Mouse (Mus musculus) heart, adult 2 months (tissue): ENCODE data around the gene Scml2. TPM values are rescaled to one million over a fixed set of nuclear protein-coding genes. Genes with fewer than 3 reads are reported as not detected.
"Not testable (repeated sequence)": the region's sequence is repeated elsewhere in the genome, so short reads cannot be mapped to it uniquely, and the experiment has no call there.

ENCODE experiments used
- DNase-seq, 2 experiments: peaks; one replicate each; pipeline ENCODE4 v3.0.0; 2021
- H3K27ac ChIP-seq: fragments of 200-600 bp; 2 replicates; pipeline ENCODE4 v1.8.1; 2022
- H3K27me3 ChIP-seq: fragments of 200-500 bp; 2 replicates; pipeline ENCODE4 v1.6.1; 2012; ENCODE audit warnings: mild to moderate bottlenecking, low read length, inconsistent platforms, mixed read lengths; ENCODE audit not compliant: control insufficient read depth, insufficient read depth
- H3K36me3 ChIP-seq: fragments of 200-500 bp; 2 replicates; pipeline ENCODE4 v1.6.1; 2012; ENCODE audit warnings: low read length, inconsistent platforms; ENCODE audit not compliant: control insufficient read depth, insufficient read depth
- H3K4me1 ChIP-seq: fragments of 200-500 bp; 2 replicates; pipeline ENCODE4 v1.6.1; 2011; ENCODE audit warnings: low read length; ENCODE audit not compliant: control insufficient read depth, insufficient read depth
- H3K4me3 ChIP-seq: fragments of 200-600 bp; 2 replicates; pipeline ENCODE4 v1.8.1; 2022
- H3K79me2 ChIP-seq: fragments of 200-500 bp; replicated peaks from 2 replicates; pipeline ENCODE4 v1.6.1; 2012; ENCODE audit warnings: mild to moderate bottlenecking, inconsistent platforms, low read length, moderate library complexity, mixed read lengths; ENCODE audit not compliant: control insufficient read depth, insufficient read depth
- H3K9ac ChIP-seq: fragments of 200-500 bp; 2 replicates; pipeline ENCODE4 v1.6.1; 2012; ENCODE audit warnings: low read depth, mild to moderate bottlenecking, control low read depth, inconsistent platforms, low read length, mixed read lengths
- CTCF ChIP-seq: fragments of 200-600 bp; IDR thresholded peaks from 2 replicates; pipeline ENCODE4 v1.8.1; 2022; ENCODE audit warnings: antibody characterized with exemption, mild to moderate bottlenecking, moderate library complexity
- EP300 ChIP-seq: fragments of 200-500 bp; IDR thresholded peaks from 2 replicates; pipeline ENCODE4 v1.6.1; 2011; ENCODE audit warnings: low read depth, low read length, control low read depth; ENCODE audit not compliant: insufficient read depth
- POLR2A ChIP-seq: fragments of 200-500 bp; IDR thresholded peaks from 2 replicates; pipeline ENCODE4 v1.6.1; 2011; ENCODE audit warnings: mild to moderate bottlenecking, low read depth, low read length, control low read depth; ENCODE audit not compliant: insufficient read depth
- WGBS: fragments of 180-500 bp; shearing (Covaris S2); methylation state at CpG from one replicate; pipeline ENCODE4 v1.1.7; 2018; 5-methylcytosine and 5-hydroxymethylcytosine counted together
- intact Hi-C: fragments of 180-260 bp; cut with DNase I; formaldehyde crosslinking; loops from one replicate; pipeline ENCODE4 v1.15.1; 2025
- long read RNA-seq: library from polyadenylated mRNA; stranded (forward); transcript quantifications from one replicate; pipeline ENCODE4 v2.0.0, GENCODE M21; 2021
- polyA plus RNA-seq: library from polyadenylated mRNA; depleted of rRNA; stranded (reverse); fragments of >200 nt; gene quantifications from 2 replicates; pipeline ENCODE4 v1.2.3, GENCODE M21; 2012; rRNA removed
- total RNA-seq, 2 experiments: library from RNA; stranded (reverse); gene quantifications; 2 replicates each; pipeline ENCODE4 v1.2.3; 2021

Scml2 gene
- total RNA-seq (under 1 TPM; 0.44 to 0.52 TPM), polyA plus RNA-seq (0.25 and 0.32 TPM in 2 replicates)
- long read RNA-seq, partial matches to known transcripts, result 0 of 1 reads
- long read RNA-seq, other reads (novel, unspliced or antisense), result 1 of 1 reads

- 95% methylated on average over 5 of the region's 14 CpGs for WGBS
- H3K36me3 ChIP-seq, H3K4me1 ChIP-seq, H3K27ac ChIP-seq, DNase-seq, H3K79me2 ChIP-seq, H3K9ac ChIP-seq, intact Hi-C loops, H3K27me3 ChIP-seq, H3K4me3 ChIP-seq: not testable (repeated sequence)
These were observed at the start of gene Scml2 for GRCm38 (mm10) chrX:161116893-161117292. Gene Scml2 (plus strand): TSS chrX:161117193.

DNA sequence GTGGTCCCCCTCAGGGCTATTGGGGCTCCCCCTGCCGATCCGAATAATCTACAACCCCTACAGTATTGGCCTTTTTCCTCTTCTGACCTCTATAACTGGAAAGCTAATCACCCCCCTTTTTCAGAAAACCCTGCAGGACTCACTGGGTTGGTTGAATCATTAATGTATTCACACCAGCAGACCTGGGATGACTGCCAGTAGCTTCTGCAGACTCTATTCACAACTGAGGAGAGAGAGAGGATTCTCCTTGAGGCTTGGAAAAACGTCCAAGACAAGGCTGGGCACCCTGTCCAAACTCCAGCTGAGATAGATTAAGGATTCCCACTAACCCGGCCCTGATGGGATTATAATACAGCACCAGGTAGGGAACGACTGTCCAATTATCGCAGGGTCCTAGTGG lies 41.4 kb upstream of the Scml2 start:
- H3K79me2 ChIP-seq, H3K9ac ChIP-seq, H3K27me3 ChIP-seq, H3K36me3 ChIP-seq, H3K27ac ChIP-seq, DNase-seq, H3K4me1 ChIP-seq, intact Hi-C loops, H3K4me3 ChIP-seq: not testable (repeated sequence)
- 78% methylated on average over 6 of the region's 6 CpGs for WGBS

DNA sequence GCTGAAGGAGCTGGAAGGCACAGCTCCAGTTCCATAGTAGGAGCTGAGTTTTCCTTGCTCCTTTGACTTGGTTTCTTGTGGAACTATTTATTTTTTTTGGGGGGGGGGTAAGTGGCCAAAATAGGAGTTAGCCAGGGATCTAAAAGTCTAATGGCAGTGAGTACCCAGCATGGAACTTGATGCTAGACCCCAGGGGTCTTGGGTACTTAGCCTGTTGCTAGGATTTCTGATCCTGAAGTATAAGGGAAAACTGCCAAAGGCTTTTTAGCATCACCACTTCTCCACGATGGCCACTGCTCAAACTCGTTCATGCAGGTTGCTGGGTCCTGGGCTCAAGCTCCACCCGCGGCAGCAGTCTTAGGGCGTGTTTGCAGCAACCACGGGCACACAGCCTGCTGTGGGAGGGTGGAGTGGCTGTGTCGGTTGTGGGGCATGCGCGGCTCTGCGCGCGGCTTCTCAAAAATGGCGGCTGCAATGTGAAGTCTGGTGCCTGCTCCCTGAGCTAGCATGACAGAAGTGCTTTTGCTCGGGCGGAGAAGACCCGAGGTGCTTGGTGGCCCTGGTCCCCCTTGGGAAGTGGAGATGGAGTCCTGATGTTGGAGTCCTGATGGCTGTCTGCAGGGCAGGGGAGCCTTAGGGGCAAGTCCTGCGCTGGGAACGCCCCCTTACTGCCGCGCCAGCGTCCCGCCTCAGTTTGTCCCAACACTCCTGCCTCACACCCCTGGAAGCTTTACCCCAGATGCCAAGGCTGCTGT lies 45.5 kb downstream of the Scml2 start:
- 15% methylated on average over 22 of the region's 22 CpGs for WGBS
- intact Hi-C loops, result no loop called here
- Histone ChIP-seq H3K36me3 (no peaks in the 10 kb centered on the region), H3K9ac (peak overlapping the region; percentile 50), H3K4me3 (peak overlapping the region; percentile 48), H3K4me1 (no peaks in the 10 kb centered on the region), H3K27me3 (no peaks in the 10 kb centered on the region), H3K79me2 (no peaks in the 10 kb centered on the region), H3K27ac (no peak overlapping the region)
- TF ChIP-seq EP300, result no peak
- peak; percentile 47 to 65 for DNase-seq

DNA sequence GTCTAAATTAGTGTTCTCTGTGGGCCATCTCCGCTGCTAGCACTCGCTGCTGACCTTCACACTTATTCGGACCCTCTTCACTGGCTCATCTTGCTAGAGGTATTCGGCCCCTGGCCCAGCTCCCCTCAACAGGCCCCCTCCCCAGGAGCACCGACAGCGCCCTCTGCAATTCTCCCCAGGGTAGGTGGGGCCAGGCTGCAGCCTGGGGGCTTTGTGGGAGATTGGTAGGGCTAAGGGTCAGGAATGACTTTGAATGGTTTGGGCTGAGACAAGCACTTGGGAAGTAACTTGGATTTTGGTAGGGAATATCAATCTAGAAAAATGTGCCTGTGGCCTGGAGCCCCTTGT lies 46.0 kb downstream of the Scml2 start:
- intact Hi-C loops, result no loop called here
- TF ChIP-seq POLR2A, result no peak
- TF ChIP-seq EP300, result no peak
- TF ChIP-seq CTCF, result no peak
- Histone ChIP-seq H3K4me1 (no peaks in the 10 kb centered on the region), H3K4me3 (peak overlapping the region; percentile 48), H3K36me3 (no peaks in the 10 kb centered on the region), H3K27ac (no peak overlapping the region), H3K27me3 (no peaks in the 10 kb centered on the region), H3K9ac (peak overlapping the region; percentile 50), H3K79me2 (no peaks in the 10 kb centered on the region)
- 10% methylated on average over 6 of the region's 6 CpGs for WGBS
- DNase-seq, result no peak

- H3K9ac ChIP-seq, intact Hi-C loops, H3K27me3 ChIP-seq, DNase-seq, H3K27ac ChIP-seq, H3K4me3 ChIP-seq, H3K79me2 ChIP-seq, H3K4me1 ChIP-seq, H3K36me3 ChIP-seq: not testable (repeated sequence)
- WGBS, result 53% methylated on average over 2 of the region's 2 CpGs
These were observed 170.2 kb downstream of the Scml2 start, which contains the start of gene Gm15262 for GRCm38 (mm10) chrX:161287156-161287555. Gene Gm15262 (plus strand): TSS chrX:161287456.

Other genes starting within 250 kb of the Scml2 start
- under 1 TPM; 0.16 to 0.20 TPM for gene Gja6, start 210.1 kb upstream of the Scml2 start, total RNA-seq
- 0.09 TPM in 1 of 2 replicates, not detected in the other for gene Gja6, start 210.1 kb upstream of the Scml2 start, polyA plus RNA-seq
- gene Cdkl5, start 122.5 kb upstream of the Scml2 start, total RNA-seq, result 1 to 10 TPM; 5.6 to 6.6 TPM
- 1.3 and 2.5 TPM in 2 replicates for gene Cdkl5, start 122.5 kb upstream of the Scml2 start, polyA plus RNA-seq
- gene Gm15262, start 170.3 kb downstream of the Scml2 start, total RNA-seq, result not detected
- gene Gm15262, start 170.3 kb downstream of the Scml2 start, polyA plus RNA-seq, result not detected in 2 replicates